Mouse (Mus musculus) C2C12 (cell line): ENCODE measurements around the gene Izumo1r.

Experiments
- CEBPB ChIP-seq: IDR thresholded peaks from one replicate; pipeline ENCODE4 v1.6.1; 2011; ENCODE audit warnings: low read depth, mild to moderate bottlenecking, control low read depth, moderate library complexity
- CTCF ChIP-seq: IDR thresholded peaks from one replicate; pipeline ENCODE4 v1.5.1; 2011; ENCODE audit not compliant: control insufficient read depth, insufficient read depth, insufficient read length
- MAX ChIP-seq: IDR thresholded peaks from one replicate; pipeline ENCODE4 v1.6.1; 2011; ENCODE audit warnings: mild to moderate bottlenecking, control low read depth
- MYOD1 ChIP-seq: IDR thresholded peaks from one replicate; pipeline ENCODE4 v1.6.1; 2011; ENCODE audit warnings: low read depth; ENCODE audit not compliant: control insufficient read depth, insufficient read length
- MYOG ChIP-seq: IDR thresholded peaks from one replicate; pipeline ENCODE4 v1.6.1; 2011; ENCODE audit not compliant: control insufficient read depth, insufficient read length; ENCODE audit errors: extremely low read depth

DNA sequence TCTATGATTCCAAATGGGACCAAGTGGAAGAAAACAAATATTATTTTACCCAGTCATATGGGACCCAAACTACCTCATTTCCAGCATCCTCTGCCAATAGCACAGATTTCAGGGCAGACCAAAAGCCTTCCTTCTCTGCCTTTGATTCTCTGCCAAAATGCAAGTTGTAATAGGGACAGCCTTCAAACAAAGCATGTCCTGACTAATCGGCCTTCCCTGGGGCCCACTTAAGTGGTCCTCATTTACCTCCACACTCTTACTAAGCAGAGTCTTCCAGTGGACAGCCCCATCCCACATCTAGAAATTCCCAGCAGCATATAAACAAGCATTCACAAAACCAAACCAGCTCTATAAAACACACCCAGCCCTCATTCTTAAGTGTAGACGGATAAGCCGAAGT lies 6.6 kb downstream of the Izumo1r start:
- TF ChIP-seq CTCF (no peak), MYOD1 (no peak), CEBPB (no peak), MAX (no peak), MYOG (no peak)
